Mouse (Mus musculus): ENCODE data around the gene Pik3c2a. TPM values are rescaled to one million over a fixed set of nuclear protein-coding genes. Genes with fewer than 3 reads are reported as not detected.

The Pik3c2a gene
- total RNA-seq, 1 experiment: 36.4 TPM

DNA sequence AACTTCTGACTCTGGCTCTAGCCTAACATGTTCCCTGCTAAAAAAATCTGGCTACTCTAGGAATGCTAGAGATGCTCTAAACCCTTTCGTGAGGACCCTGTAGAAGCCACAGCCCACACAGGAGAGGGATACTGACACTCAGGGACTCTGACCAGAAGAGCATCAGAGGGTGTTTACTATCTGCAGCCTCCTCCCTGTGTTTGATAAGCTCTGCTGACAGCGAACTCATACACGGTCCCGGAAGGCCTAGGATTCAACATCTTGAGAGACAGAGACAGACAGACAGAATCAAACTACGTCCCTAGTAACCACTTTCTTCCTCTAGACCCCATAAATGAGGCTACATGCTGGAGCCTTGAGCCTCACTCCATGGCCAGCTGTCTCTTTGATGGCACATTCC lies 155.3 kb downstream of the Pik3c2a start:
- Histone ChIP-seq H3K27ac (ENCODE audit: insufficient read depth, low read depth, low read length, poor library complexity, severe bottlenecking) (no peak overlapping the region; the same call in 1 of the 2 replicates), H3K4me1 (ENCODE audit: control insufficient read depth in 2 of 2, insufficient read depth in 2 of 2, low read length in 2 of 2, poor library complexity in 1 of 2) (peaks cover 5 to 58% of the 10 kb centered on the region in 2 experiments; a peak in 3 of 4 replicates), H3K9ac (ENCODE audit: insufficient read depth, low read depth, low read length, poor library complexity, severe bottlenecking) (no peak overlapping the region), H3K9me3 (ENCODE audit: control insufficient read depth, insufficient read depth, low read depth, low read length) (no peaks in the 10 kb centered on the region), H3K4me3 (ENCODE audit: insufficient read depth in 1 of 2, low read depth in 1 of 2, low read length in 2 of 2, poor library complexity in 1 of 2, severe bottlenecking in 1 of 2) (no peak overlapping the region), H3K36me3 (ENCODE audit: control insufficient read depth, insufficient read depth, low read length, poor library complexity, severe bottlenecking) (no peaks in the 10 kb centered on the region; the same call in 1 of the 2 replicates)
- in situ Hi-C loops (cut with MboI; ENCODE audit: low sequenced_read_pairs in 2 of 2, unreplicated experiment in 2 of 2): no loop called here
- TF ChIP-seq CHD2 (IDR thresholded peaks at IDR 0.05; ENCODE audit: low read depth, low read length): no peak
- no peak for TF ChIP-seq HCFC1 (IDR thresholded peaks at IDR 0.05; ENCODE audit: borderline replicate concordance, insufficient read depth, low read length)
- no peak for TF ChIP-seq ZC3H11A (IDR thresholded peaks at IDR 0.05; ENCODE audit: borderline replicate concordance, low read depth, low read length)
- no peak for TF ChIP-seq ZNF384 (IDR thresholded peaks at IDR 0.05; ENCODE audit: low read depth, low read length)
- TF ChIP-seq MAFK (IDR thresholded peaks at IDR 0.05; ENCODE audit: insufficient read depth, low read depth, low read length): no peak
- DNase-seq (ENCODE audit: low read depth, low spot score): no peak

Other genes with a start within 250 kb of the Pik3c2a start
- gene Plekha7, start 135.1 kb downstream of the Pik3c2a start, total RNA-seq (2012; rRNA removed): 38.0 and 56.4 TPM in 2 replicates
- 801 and 1,038 TPM in 2 replicates for gene Rps13, start 109.3 kb downstream of the Pik3c2a start, total RNA-seq (2012; rRNA removed)
- 9.6 and 10.8 TPM in 2 replicates for gene Nucb2, start 60.9 kb upstream of the Pik3c2a start, total RNA-seq (2012; rRNA removed)